Mouse (Mus musculus): ENCODE results near the gene Spout1. TPM values are rescaled to one million over a fixed set of nuclear protein-coding genes. Genes with fewer than 3 reads are reported as not detected.
"Not testable (repeated sequence)": the region's sequence is repeated elsewhere in the genome, so short reads cannot be mapped to it uniquely, and the experiment has no call there.

The Spout1 gene
- polyA plus RNA-seq, 1 experiment from 2014 or later, result 41.8 TPM

DNA sequence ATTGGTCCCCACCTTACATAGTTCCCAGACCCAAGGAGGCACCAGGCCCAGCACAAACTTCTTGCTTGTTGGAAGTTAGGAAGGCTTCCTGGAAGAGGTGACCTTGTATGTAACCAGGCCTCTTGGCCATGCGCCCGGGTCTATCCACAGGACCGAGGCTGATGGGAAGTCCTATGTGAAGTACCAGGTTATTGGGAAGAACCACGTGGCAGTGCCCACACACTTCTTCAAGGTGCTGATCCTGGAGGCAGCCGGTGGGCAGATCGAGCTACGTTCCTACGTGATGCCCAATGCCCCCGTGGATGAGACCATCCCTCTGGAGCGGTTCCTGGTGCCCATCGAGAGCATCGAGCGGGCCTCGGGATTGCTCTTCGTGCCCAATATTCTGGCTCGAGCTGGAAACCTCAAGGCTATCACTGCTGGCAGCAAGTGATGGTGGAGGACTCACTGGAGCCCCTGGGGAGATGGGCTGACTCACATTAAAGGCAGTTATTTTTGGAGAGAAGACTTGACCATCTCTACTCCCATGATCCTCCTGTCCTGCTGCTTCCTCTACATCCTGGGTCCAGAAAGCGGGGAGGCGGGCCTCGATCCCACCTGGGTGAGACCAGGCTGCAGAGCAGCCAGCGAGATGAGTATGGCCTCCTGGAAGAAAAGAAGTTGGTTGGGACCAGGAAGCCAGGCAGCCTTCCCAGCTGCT, 4.6 kb downstream of the Spout1 start:
- 95% methylated on average over 20 of the region's 20 CpGs for WGBS
- no peak for DNase-seq (ENCODE audit: low spot score)

DNA sequence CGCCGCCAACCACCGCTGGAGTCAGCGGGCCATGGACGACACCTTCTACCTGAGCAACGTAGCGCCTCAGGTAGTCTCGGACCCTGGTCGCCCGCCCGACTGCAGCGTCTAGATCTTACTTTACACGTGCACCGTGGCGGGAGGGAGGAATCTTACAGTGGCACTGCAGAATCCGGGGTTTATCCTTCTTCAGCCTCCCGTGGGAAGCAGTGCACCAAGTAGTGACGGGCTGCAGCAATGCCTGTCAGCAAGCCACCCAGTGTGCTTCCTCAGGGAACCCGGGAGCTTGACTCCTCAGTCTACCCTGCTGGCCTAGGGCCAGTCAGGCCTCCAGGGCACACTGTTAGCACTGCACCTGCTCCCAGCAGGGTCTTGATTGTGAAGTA, 6.3 kb downstream of the Spout1 start:
- Histone ChIP-seq H3K9ac (ENCODE audit: low read depth, low read length) (peak overlapping the region; percentile 72), H3K27me3 (ENCODE audit: insufficient read depth, low read length) (no peaks in the 10 kb centered on the region), H3K36me3 (ENCODE audit: insufficient read depth, low read length) (peaks cover 31% of the 10 kb centered on the region), H3K9me3 (replicated peaks; ENCODE audit: low read length) (no peaks in the 10 kb centered on the region), H3K4me2 (ENCODE audit: low read length) (peak overlapping the region; percentile 97), H3K4me1 (replicated peaks; ENCODE audit: insufficient read depth, low read length) (peaks cover 5% of the 10 kb centered on the region), H3K27ac (peak overlapping the region; percentile 89; the same call in 1 of the 2 replicates), H3K4me3 (replicated peaks; ENCODE audit: low read depth, low read length) (peak overlapping the region; percentile 62)
- no peak for TF ChIP-seq CTCF (IDR thresholded peaks at IDR 0.05; ENCODE audit: low read depth)
- under 1% methylated on average over 19 of the region's 19 CpGs for WGBS
- DNase-seq (ENCODE audit: low spot score) (no peak), ATAC-seq (replicated peaks; ENCODE audit: low FRiP score, low read depth) (peak; percentile 12; the same call in 1 of the 2 replicates)

More for the DNA sequence above, 4.6 kb downstream of the Spout1 start:
- no peak overlapping the region for H3K27ac ChIP-seq
- H3K4me3 ChIP-seq (replicated peaks; ENCODE audit: low read depth, low read length), result no peak overlapping the region
- H3K36me3 ChIP-seq (ENCODE audit: insufficient read depth, low read length), result peaks cover 31% of the 10 kb centered on the region
- no peaks in the 10 kb centered on the region for H3K9me3 ChIP-seq (replicated peaks; ENCODE audit: low read length)
- no peak for TF ChIP-seq CTCF (IDR thresholded peaks at IDR 0.05; ENCODE audit: low read depth)
- H3K9ac ChIP-seq (ENCODE audit: low read depth, low read length), result no peak overlapping the region
- no peaks in the 10 kb centered on the region for H3K27me3 ChIP-seq (ENCODE audit: insufficient read depth, low read length)
- no peak overlapping the region for H3K4me2 ChIP-seq (ENCODE audit: low read length)
- peaks cover 15% of the 10 kb centered on the region for H3K4me1 ChIP-seq (replicated peaks; ENCODE audit: insufficient read depth, low read length)
- ATAC-seq (replicated peaks; ENCODE audit: low FRiP score, low read depth), result no peak

DNA sequence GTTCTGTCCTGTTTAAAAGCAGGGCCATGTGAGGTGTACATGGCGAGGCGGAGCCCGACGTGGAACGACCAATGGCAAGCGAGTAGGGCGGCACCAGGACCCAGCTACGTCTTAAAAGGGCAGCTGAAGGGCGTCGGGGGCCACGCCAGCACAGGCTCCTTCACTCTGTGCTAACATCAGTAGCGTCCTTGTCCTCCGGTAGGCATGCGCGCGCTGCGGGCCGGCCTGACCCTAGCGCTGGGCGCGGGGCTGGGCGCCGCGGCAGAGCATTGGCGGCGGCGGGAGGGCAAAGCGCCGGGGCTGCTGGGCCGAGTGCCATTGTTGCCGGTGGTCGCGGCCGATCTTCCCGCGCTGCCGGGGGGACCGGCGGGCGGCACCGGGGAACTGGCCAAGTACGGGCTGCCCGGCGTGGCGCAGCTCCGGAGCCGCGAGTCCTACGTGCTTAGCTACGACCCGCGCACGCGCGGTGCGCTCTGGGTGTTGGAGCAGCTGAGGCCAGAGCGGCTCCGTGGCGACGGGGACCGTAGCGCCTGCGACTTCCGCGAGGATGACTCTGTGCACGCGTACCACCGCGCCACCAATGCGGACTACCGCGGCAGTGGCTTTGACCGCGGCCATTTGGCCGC, 6.8 kb downstream of the Spout1 start, which contains the start of gene Endog:
Gene Endog (plus strand): TSS at position 123 of the 626 bp plus-strand sequence.
- H3K9me3 ChIP-seq (replicated peaks; ENCODE audit: low read length), result no peaks in the 10 kb centered on the region
- H3K27me3 ChIP-seq (ENCODE audit: insufficient read depth, low read length), result no peaks in the 10 kb centered on the region
- peak within 1 kb of the TSS; percentile 97 for H3K4me2 ChIP-seq (ENCODE audit: low read length)
- H3K4me1 ChIP-seq (replicated peaks; ENCODE audit: insufficient read depth, low read length), result peaks cover 5% of the 10 kb centered on the region; the same call in 1 of the 2 replicates
- WGBS, result under 1% methylated on average over 65 of the region's 75 CpGs
- peak within 1 kb of the TSS; percentile 62 for H3K4me3 ChIP-seq (replicated peaks; ENCODE audit: low read depth, low read length)
- H3K27ac ChIP-seq, result peak within 1 kb of the TSS; percentile 89
- DNase-seq (ENCODE audit: low spot score) (peak; percentile 82), ATAC-seq (replicated peaks; ENCODE audit: low FRiP score, low read depth) (peak; percentile 89)
- H3K9ac ChIP-seq (ENCODE audit: low read depth, low read length), result peak within 1 kb of the TSS; percentile 72
- peaks cover 31% of the 10 kb centered on the region for H3K36me3 ChIP-seq (ENCODE audit: insufficient read depth, low read length)
- TF ChIP-seq CTCF (IDR thresholded peaks at IDR 0.05; ENCODE audit: low read depth), result no peak

- no peaks in the 10 kb centered on the region for H3K27me3 ChIP-seq (ENCODE audit: insufficient read depth, low read length)
- H3K4me1 ChIP-seq (replicated peaks; ENCODE audit: insufficient read depth, low read length), result no peaks in the 10 kb centered on the region; the same call in 1 of the 2 replicates
- H3K9ac ChIP-seq (ENCODE audit: low read depth, low read length), result no peak overlapping the region
- H3K27ac ChIP-seq, result no peak overlapping the region
- 63% methylated on average over 4 of the region's 4 CpGs for WGBS
- no peaks in the 10 kb centered on the region for H3K9me3 ChIP-seq (replicated peaks; ENCODE audit: low read length)
- DNase-seq (ENCODE audit: low spot score) (no peak), ATAC-seq (replicated peaks; ENCODE audit: low FRiP score, low read depth) (no peak)
- H3K36me3 ChIP-seq (ENCODE audit: insufficient read depth, low read length), result no peaks in the 10 kb centered on the region
- H3K4me3 ChIP-seq (replicated peaks; ENCODE audit: low read depth, low read length), result no peak overlapping the region
- no peak overlapping the region for H3K4me2 ChIP-seq (ENCODE audit: low read length)
- peak; percentile 50 for TF ChIP-seq CTCF (IDR thresholded peaks at IDR 0.05; ENCODE audit: low read depth)
Measured at GRCm38 (mm10) chr2:30166677-30167076, 11.6 kb downstream of the Spout1 start.

- Histone ChIP-seq H3K9me3 (replicated peaks; ENCODE audit: low read length) (no peaks in the 10 kb centered on the region), H3K9ac (ENCODE audit: low read depth, low read length) (no peak overlapping the region), H3K36me3 (ENCODE audit: insufficient read depth, low read length) (no peaks in the 10 kb centered on the region), H3K27ac (no peak overlapping the region), H3K27me3 (ENCODE audit: insufficient read depth, low read length) (no peaks in the 10 kb centered on the region), H3K4me2 (ENCODE audit: low read length) (no peak overlapping the region), H3K4me1 (replicated peaks; ENCODE audit: insufficient read depth, low read length) (no peaks in the 10 kb centered on the region), H3K4me3 (replicated peaks; ENCODE audit: low read depth, low read length) (no peak overlapping the region)
- DNase-seq (ENCODE audit: low spot score), result peak; percentile 45
- no peak for TF ChIP-seq CTCF (IDR thresholded peaks at IDR 0.05; ENCODE audit: low read depth)
- ATAC-seq (replicated peaks; ENCODE audit: low FRiP score, low read depth), result 0 out of 2 replicates have a peak, but pooled peaks have one; percentile 45
- WGBS, result 33% methylated on average over 9 of the region's 9 CpGs
Measured at GRCm38 (mm10) chr2:30164340-30164932, 13.8 kb downstream of the Spout1 start.

DNA sequence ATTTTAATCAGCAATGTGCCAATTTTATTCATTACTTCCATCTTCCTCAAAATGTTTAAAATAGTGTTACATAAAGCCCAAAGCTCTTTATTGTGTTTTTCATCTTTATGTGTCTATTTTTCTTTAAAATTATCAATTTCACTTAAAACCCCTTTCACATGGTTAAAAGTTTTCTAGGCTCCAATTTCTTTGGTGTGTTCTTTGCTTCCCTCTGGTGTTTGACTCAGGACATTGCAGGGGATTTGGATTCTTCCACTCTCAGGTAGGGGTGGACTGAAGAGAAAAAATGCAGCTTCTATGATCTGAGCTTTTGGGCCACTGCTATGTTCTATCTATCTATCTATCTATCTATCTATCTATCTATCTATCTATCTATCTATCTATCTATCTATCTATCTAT, 16.4 kb downstream of the Spout1 start:
- Histone ChIP-seq H3K4me2 (ENCODE audit: low read length) (no peak overlapping the region), H3K4me1 (replicated peaks; ENCODE audit: insufficient read depth, low read length) (no peaks in the 10 kb centered on the region), H3K36me3 (ENCODE audit: insufficient read depth, low read length) (no peaks in the 10 kb centered on the region), H3K9me3 (replicated peaks; ENCODE audit: low read length) (no peaks in the 10 kb centered on the region), H3K27ac (no peak overlapping the region), H3K9ac (ENCODE audit: low read depth, low read length) (no peak overlapping the region), H3K27me3 (ENCODE audit: insufficient read depth, low read length) (no peaks in the 10 kb centered on the region), H3K4me3 (replicated peaks; ENCODE audit: low read depth, low read length) (no peak overlapping the region)
- DNase-seq (ENCODE audit: low spot score) (peak; percentile 82), ATAC-seq (replicated peaks; ENCODE audit: low FRiP score, low read depth) (no peak)
- peak; percentile 85 for TF ChIP-seq CTCF (IDR thresholded peaks at IDR 0.05; ENCODE audit: low read depth)

GRCm38 (mm10) chr2:30159871-30160270, 18.4 kb downstream of the Spout1 start:
- not testable (repeated sequence) for H3K36me3 ChIP-seq (ENCODE audit: insufficient read depth, low read length); H3K27me3 ChIP-seq (ENCODE audit: insufficient read depth, low read length); ATAC-seq (replicated peaks; ENCODE audit: low FRiP score, low read depth); H3K4me2 ChIP-seq (ENCODE audit: low read length); H3K9me3 ChIP-seq (replicated peaks; ENCODE audit: low read length); H3K27ac ChIP-seq; H3K4me3 ChIP-seq (replicated peaks; ENCODE audit: low read depth, low read length); DNase-seq (ENCODE audit: low spot score); H3K4me1 ChIP-seq (replicated peaks; ENCODE audit: insufficient read depth, low read length); H3K9ac ChIP-seq (ENCODE audit: low read depth, low read length)
- WGBS, result 86% methylated on average over 7 of the region's 10 CpGs

Data from kidney, postnatal 0 days (tissue).